Mouse (Mus musculus) kidney, adult 18-20 months (tissue): ENCODE results near the gene Sf3a2.

Source experiments
- DNase-seq: peaks from one replicate; pipeline ENCODE4 v3.0.0; 2021

Sf3a2 gene

DNA sequence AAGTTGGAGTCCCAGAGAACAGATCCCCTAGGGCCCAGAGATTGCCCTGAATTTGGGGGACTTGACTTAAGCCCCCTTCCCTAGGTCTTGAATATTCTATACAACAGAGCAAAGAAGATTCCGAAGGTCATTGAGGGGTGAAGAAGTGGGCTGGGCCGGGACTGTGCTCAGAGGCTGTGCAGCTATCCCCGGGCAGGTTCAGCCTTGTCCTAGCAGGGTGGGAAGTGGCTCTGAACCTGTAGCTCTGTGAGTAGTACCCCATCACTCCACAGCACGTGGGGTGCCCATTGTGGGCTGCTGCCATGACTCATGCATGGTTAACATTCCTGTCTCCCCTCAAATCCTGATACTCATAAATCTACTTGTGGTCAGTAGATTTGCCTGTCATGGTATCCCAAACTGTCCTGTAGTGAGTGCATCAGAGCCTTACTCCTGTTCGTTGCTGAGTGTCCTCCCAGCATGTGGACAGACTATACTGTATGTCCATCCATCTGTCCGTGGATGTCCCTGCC lies 21.6 kb upstream of the Sf3a2 start:
- DNase-seq, result no peak

DNA sequence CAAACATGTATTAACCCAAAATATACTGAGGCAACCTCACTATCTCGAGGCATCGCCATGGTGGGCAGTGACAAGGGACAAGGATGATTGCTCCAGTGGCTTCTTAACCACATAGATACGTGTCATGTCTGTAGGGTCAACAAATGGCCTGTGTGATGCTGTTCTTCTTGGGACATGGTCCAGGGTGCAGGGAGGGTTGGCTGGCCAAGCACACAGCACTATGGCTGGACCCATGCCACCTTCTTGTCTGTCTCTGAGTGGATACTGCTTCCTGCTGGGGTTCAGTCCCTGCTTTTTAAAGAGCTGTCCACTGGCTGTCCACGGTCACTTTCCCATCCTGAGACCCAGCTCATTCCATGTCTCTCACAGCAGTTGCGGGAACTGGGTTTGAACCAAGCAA lies 20.9 kb upstream of the Sf3a2 start:
- no peak for DNase-seq

DNA sequence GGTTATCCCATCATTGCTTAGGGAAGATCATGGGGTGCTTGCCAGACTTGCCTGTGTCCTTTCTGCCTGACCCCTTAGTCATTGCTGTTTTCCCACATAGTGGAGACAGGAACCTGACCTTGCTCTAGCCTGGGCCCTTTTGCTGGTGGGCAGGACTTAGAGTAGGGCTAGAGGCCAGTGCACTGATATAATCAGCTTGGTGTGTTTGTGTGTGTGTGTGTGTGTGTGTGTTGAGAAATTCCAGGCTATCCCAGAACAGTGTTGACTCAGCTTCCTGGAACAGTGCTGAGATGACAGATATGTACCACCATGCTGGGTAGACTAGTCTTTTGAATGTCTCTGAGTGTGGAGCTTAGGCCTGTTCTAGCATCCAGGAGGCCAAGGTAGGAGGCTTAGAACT lies 18.4 kb upstream of the Sf3a2 start:
- no peak for DNase-seq

DNA sequence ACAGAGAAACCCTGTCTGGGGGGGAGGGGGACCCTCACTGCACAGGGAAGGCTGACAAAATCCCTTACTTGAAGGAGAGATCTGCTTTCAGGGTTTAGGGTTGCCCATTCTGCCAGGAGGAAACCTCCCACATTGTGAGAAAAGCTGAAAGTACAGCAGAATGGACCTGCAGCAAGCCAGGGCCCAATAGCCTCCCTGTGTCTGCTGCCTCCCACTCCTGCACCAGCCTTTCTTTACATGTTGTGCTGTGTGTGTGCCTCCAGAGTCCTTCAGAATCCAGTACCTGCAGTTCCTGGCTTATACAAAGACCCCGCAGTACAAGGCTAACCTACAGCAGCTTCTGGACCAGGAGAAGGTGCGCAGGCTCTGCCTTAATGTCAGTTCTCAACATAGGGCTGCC lies 13.7 kb upstream of the Sf3a2 start:
- DNase-seq, result no peak

DNA sequence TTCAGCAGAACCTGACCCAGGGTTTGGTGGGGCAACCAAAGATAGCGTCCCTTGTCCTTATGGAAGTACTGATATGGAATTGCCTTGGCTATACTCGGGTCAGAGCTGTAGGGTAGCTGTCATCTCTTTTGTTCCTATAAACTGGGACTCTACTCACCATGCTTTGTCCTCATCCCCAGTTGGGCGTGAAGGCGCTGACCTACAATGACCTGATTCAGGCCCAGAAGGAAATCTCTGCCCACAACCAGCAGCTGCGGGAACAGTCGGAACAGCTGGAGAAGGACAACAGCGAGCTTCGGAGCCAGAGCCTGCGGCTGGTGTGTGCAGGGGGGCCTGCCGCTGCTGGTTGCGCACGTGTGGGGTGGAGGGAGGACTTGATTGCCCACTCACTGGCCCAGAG lies 13.1 kb upstream of the Sf3a2 start:
- DNase-seq, result no peak

DNA sequence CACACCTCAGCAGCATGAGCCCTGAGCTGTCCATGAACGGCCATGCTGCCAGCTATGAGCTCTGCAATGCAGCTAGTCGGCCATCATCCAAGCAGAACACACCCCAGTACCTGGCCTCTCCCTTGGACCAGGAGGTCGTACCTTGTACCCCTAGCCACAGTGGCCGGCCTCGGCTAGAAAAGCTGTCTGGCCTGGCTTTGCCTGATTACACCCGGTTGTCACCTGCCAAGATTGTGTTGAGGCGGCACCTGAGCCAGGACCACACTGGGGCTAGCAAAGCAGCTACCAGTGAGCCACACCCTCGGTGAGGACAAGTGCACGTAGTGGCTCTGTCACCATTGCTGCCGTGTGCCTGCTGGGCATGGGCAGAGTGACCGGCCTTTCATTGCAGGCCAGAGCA lies 12.0 kb upstream of the Sf3a2 start:
- no peak for DNase-seq

DNA sequence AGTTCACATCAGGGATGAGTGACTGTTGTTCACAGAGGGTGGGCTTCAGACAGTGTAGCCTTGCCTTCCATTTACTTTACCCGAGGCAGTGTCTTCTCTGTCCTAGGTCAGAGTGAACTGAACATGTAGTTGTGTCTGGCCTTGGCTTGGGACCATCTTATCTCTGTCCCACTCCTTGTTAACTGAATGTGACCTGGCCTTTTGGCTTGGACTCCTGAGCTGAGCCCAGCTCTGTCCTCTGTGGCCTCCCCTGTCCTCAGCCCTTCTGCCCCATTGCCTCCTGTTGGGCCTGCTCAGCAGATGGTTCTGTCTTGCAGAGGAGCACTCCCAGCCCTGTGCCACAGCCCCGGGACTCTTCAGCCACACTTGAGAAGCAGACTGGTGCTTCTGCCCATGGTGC lies 10.5 kb upstream of the Sf3a2 start:
- DNase-seq, result no peak

DNA sequence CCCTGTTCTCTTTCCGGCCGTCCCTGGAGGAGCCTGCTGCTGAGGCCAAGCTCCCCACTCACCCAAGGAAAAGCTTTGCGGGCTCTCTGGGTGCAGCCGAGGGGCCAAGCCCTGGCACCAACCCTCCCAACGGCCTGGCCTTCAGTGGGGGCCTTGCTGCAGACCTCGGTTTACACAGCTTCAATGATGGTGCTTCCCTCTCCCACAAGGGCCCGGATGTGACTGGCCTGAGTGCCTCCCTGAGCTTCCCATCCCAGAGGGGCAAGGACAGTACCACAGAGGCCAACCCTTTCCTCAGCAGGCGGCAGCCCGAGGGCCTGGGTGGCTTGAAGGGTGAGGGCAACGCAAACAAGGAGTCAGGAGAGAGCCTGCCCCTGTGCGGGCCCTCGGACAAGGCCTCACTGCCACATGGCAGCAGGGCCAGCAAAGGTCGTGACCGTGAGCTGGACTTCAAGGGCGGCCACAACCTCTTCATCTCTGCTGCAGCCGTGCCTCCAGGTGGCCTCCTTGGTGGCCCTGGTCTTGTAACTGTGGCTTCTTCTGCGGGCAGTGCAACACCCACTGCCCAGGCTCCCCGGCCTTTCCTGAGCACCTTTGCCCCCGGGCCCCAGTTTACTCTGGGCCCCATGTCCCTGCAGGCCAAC lies 7.1 kb upstream of the Sf3a2 start:
- no peak for DNase-seq

DNA sequence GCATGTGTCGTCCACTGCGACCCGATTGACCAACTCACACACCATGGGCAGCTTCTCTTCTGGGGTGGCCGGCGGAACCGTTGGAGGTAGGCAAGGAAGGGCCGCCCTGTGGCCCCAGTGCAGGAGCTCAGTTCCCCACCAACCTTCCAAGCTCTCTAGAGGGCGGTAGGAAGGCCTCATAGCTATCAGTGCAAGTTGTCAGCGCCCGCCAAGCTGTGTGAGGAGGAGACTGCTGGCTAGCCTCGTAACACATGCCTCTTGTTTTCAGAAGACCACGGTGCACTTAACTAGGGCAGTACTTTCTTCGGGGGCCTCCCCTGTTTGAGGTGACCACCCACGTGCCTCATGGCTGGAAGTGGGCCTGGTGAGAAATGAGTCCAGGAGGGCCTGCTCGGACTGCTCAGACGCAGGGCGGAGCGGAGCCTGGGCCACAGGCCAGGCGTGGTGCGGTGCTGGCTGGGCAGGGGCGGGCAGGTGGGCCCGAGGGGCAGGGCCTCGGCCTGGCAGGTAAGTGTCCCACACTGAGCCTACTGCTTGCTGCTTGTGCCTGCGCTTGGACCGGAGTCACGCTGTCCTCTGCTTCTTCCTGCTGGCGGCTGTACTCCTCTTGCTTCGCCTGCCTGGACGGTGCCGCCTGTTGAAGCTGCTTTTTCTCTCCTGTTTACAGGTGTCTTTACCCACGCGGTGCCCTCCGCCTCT lies 6.4 kb upstream of the Sf3a2 start:
- DNase-seq, result no peak

DNA sequence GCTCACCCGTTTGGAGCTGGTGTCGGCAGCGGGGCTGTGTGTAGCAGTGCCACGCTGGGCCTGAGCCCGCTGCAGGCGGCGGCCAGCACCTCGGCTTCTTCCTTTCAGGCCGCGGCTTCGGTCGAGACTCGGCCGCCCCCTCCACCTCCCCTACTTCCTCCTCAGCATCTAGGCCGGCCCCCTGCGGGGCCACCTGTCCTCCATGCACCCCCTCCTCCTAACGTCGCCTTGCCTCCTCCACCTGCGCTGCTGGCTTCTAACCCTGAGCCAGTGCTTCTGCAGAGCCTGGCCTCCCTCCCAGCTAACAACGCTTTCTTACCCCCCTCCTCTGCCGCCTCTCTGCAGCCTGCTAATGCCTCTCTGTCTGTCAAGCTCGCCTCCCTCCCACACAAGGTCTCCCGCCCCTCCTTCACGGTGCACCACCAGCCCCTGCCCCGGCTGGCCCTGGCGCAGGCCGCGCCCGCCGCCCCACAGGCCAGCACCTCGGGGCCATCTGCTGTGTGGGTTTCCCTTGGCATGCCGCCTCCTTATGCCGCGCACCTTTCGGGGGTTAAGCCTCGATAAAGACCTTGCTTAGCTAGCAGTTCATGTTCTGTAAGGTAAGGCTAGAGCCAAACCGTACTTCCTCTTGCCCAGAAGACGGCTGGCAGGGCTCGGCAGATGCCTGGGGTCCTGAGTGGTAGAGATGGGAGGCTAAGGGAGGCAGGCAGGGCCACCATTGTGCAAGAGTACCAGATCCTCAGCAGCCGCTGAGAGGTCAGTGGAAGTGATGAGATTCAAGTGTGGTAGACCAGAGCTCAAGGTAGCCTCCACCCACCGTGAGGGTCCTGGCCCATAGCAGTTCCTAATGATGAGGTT lies 5.6 kb upstream of the Sf3a2 start:
- no peak for DNase-seq

DNA sequence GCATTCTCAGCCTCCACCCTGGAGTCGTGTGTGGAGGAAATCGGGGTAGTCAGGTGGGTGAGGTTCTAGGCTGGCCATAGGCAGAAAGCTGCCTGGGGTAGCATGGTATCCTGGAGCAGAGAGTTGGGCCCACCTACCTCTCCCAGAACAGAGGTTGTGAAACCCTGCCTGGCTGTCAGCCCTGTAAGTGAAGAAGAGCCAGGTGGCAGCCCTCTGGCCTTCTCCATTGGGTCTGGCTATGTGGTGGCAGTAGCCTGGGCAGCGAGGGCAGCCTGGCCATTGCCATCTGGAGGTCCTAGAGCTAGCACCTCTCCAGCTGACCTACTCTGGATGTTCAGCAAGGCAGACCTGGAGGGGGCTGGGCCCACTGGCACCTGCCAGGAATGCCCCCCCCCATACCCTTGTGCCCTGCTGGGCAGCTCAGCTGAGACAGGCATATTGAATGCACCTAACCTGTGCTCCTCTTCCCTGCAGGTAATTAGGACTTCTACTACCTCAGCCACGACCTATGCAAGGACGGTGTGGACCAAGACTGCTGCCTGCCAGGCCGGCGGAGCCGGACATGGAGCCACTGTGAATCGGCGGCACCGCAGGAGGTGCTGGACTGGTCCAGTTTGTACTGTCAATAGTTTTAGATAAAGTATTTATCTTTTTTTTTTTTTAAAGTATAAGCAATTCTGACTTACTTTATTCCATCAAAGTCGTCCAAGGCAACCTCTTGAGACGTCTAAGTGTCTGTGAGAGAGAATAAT lies 4.8 kb upstream of the Sf3a2 start:
- no peak for DNase-seq

DNA sequence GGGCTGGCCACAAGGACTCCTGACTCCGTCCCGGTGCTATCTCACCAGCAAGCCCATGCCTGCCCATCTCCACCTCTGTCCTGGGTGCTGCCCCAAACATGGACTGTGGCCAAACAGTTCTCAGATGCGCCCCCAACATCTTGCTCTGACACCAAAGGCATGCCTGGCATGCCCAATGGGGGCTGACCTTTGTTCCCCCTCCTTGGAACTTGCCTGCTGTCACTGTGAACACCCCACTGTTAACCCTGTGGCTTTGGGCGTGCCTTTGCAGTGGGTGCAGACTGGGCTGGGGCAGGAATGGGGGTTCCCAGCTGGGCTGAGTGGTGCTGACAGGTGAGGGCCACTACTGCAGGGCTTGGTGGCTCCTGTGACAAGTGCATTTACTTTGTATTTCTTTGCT lies 4.2 kb upstream of the Sf3a2 start:
- no peak for DNase-seq

DNA sequence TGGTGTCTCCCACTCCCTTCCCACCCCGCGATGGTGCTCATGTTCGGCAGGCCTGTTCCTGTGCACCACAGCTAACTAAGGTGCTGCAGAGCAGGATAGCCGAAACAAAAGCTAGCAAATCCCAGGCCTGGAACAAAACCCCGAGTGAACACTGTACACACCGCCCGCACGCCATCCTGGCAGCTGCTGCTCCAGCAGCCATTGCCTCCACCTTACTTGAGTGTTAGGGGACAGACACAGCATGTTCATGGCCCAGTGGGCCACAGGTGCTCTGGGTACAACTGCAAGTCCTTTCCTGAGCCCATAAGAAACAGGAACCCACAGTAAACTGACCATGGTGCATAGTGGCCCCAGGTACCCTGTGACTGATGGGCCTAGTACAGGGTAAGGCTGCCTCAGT lies 3.2 kb upstream of the Sf3a2 start:
- DNase-seq, result no peak

DNA sequence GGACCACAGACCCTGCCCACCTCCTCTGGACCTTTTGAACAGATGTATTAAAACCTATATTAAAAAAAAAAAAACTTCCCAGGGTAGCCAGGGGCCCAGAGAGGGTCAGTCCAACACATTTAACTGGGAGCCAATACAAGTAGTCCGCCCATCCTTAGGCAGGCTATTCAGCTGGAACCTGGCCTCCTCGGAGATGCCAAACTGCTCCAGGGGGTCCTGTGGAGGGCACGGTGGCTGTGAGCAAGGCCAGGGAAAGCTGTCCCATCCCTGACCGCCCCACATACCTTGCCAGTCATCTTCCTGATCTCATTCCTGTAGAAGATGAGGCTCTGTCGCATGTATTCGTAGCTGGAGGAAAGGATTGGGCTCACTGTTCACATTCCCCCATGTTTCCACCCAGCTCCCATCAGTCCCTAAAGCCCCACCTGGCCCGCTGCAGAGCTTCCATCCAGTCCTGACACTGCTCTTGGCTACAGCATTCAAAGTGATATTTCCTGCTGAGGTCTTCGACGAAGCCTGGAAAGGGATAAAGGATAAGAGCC lies 1.6 kb upstream of the Sf3a2 start:
- DNase-seq, result no peak

DNA sequence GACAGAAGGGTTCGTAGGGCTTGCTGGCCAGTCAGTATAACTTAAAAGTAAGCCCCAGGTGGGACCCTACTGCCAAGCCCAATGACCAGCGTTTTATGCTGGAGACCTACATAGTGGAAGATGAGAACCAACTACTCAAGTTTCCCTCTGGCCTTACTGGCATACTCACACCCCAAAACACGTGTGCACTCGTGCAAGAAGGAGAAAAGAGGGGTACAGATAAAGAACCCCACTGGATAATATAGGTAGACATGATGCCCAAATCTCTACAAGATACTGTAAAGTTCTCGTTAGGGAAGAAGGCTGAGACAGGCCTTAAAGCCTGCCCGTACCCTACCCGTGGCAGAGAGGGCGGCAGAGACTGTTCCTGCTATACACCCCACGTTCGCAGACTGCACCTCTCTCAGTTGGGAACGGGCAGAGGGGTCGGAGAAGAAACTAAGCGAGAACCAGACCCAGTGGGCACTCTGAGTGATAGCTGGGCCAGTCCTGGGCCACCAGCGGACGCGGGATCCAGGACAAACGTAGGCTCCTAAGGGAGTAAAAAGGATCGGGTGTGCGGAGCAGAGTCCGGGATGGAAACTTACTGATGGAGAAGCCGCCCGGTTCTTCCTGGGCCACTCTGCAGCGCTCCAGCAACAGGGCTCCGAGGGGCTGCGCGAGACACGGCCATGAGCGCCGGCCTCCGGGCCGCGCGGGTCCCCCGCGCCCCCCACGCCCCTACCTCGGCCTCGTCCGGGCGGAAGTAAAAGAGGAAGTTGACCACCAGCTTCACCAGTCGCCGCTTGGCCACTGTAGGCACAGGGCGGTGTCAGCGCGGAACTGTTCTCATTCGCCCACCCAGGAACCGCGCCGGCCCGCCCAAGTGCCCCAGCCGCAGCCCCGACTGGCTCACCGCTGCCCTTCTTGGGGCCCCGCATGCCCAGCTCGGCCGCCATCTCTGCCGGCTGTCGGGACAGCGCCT lies 530 bp upstream of the Sf3a2 start:
- no peak for DNase-seq

DNA sequence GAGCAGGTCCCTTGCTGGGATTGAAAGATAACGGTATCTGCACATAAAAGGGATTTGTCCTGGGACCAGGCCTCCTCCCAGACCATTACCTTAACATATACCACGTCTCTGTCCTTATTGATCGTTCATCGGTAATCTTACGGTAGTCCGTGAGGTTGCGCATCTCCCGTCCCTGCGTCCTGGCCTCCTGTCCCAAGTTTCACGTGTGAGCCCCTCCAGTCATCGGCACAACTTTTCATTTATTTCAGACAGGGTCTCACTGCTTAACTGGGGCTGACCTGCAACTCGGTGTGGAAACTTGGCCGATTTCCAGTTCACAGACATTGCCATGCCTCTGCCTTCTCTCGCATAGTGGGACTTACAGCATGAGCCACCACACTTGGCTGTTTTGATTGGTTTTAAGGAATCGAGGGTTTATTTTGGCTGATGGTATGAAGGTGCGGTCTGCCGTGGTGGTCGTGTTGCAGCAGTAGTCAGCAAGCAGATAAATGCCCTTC lies 1.1 kb downstream of the Sf3a2 start:
- peak; percentile 25 for DNase-seq

DNA sequence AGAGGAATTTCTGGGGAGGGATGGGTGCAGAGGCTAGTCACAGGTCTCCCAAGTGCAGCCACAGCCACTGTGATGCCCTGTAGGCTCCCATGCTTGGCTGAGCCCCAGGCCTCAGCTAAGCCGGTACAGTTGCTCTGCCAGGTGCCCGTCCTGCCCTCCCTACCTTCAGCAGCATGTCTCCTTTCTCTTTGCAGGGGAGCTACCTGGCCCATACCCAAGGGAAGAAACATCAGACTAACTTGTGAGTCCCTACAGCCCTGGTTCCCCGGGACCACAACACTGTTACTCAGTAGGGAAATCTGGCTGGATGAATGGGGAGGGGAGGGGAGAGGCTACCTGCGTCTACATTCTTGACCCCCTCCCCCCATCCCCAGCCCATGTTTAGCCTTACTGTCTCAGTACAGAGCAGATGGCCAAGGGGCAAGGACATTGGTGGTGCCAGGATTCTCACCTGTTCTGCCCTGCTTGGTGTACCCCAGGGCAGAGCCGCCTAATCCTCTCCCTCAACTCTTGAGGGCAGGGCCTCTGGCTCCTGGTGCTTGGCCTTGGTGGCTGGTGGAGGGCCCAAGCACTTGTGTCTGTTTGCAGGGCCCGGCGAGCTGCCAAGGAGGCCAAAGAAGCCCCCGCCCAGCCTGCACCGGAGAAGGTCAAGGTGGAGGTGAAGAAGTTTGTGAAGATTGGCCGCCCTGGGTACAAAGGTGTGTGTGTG lies 4.4 kb downstream of the Sf3a2 start:
- DNase-seq, result no peak

DNA sequence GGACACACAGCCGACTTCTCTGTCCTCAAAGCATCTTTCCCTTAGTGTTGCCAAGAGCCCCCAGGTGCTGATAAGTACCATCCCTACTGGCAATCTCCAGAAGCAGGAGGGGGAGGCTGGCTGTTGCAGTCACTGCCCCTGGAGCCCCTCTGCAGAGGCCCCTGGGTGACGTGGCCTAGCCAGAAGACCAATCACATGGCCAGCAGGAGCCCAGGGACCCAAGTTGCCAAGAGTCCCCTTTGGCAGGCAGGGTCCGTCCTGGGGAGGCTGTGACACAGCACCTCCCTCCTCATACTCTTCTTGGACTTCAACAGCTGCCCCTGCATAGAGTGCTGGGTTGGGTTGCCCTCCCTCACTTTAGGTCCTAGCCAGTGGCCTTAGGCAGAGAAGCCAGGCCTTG lies 5.0 kb downstream of the Sf3a2 start:
- DNase-seq, result no peak

DNA sequence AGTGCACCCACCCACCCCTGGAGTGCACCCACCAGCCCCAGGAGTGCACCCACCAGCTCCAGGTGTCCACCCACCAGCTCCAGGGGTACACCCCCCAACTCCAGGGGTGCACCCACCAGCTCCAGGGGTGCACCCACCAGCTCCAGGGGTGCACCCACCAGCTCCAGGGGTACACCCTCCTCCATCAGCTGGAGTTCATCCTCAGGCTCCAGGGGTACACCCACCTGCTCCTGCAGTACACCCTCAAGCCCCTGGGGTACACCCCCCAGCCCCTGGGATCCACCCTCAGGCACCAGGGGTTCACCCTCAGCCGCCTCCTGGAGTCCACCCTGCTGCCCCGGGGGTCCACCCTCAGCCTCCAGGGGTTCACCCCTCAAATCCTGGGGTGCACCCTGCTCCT lies 6.3 kb downstream of the Sf3a2 start:
- no peak for DNase-seq

DNA sequence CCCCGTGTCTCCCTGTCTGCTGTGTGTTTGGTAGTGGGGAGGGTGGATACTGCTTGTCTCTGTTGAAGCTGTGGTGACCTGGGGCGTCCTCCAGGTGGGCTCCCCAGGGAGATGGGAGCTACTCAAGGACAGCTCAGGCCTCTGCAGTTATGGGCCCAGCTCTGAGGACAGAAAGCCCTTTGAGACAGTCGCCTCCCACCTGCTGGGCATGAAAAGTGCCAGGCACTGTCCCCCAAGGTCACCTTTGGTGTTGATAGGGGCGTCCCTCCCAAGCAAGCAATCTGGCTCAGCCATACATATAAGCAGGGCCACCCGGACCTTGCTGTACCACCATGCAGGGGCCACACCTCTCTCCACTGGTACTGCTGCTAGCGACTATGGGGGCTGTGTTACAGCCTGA lies 6.9 kb downstream of the Sf3a2 start, which contains the start of gene Amh:
Gene Amh, plus strand, starts transcription at position 328 of the 400 bp plus-strand sequence.
- no peak for DNase-seq

DNA sequence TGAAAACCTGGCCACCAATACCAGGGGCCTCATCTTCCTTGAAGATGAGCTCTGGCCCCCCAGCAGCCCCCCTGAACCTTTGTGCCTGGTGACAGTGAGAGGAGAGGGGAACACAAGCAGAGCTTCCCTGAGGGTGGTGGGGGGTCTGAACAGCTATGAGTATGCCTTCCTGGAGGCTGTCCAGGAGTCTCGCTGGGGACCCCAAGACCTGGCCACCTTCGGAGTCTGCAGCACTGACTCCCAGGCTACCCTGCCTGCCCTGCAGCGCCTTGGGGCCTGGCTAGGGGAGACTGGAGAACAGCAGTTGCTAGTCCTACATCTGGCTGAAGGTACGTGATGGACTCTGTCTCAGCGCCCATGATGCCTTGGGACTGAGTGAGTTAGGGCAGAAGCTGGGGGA lies 7.3 kb downstream of the Sf3a2 start:
- DNase-seq, result no peak
